Mouse (Mus musculus): ENCODE results near the gene Cemip.

GRCm38 (mm10) chr7:84059799-84060198 lies 26.5 kb downstream of the Cemip start:
- TF ChIP-seq CTCF (IDR thresholded peaks at IDR 0.05; ENCODE audit: low read depth, low read length): no peak
- TF ChIP-seq POLR2A (IDR thresholded peaks at IDR 0.05; ENCODE audit: extremely low read depth, insufficient read depth, low read length): no peak

Data from liver, adult 2 months (tissue).